In genomic region chr16:45873397-45873796, GRCm38 (mm10) we compare ENCODE assay signal across 14 mouse cellular contexts.
DNase-seq lines count a peak whose midpoint lies in the region; ATAC-seq lines count a peak whose summit lies in the region.
"Had no signal": no experiment of that assay in that cellular context is flagged by ENCODE, and none has a peak within 500 bp of the region (broad histone marks: within the 10 kb centered on the region; RNA-seq: fewer than 3 reads in every experiment).

No protein-coding gene starts in this region.

- no peak overlapping the region for H3K4me2 ChIP-seq in heart, embryonic 11.5 days
- no peak overlapping the region for H3K4me2 ChIP-seq in heart, embryonic 15.5 days

- H3K4me3 ChIP-seq in heart, embryonic 11.5 days (ENCODE audit: low read depth, low read length), result no peak overlapping the region
- no peak overlapping the region for H3K4me3 ChIP-seq in heart, embryonic 15.5 days
- H3K4me3 ChIP-seq: layer of hippocampus, adult 2 months had no signal

- peaks cover 4% of the 10 kb centered on the region; the same call in 1 of the 2 replicates for H3K4me1 ChIP-seq in heart, embryonic 11.5 days (ENCODE audit: control insufficient read depth, insufficient read depth, low read length)
- peaks cover 21% of the 10 kb centered on the region for H3K4me1 ChIP-seq in heart, embryonic 15.5 days (replicated peaks)

- H3K27ac ChIP-seq in heart, embryonic 11.5 days (ENCODE audit: low read depth, low read length), result no peak overlapping the region
- peak overlapping the region; percentile 67 for H3K27ac ChIP-seq in heart, embryonic 15.5 days
- H3K27ac ChIP-seq: layer of hippocampus, adult 2 months; stomach, postnatal 0 days had no signal

- WGBS in heart, embryonic 11.5 days (ENCODE audit: insufficient replicate concordance), result 57% methylated on average over 4 of the region's 4 CpGs
- 33% methylated on average over 4 of the region's 4 CpGs for WGBS in heart, embryonic 15.5 days

- ATAC-seq in heart, embryonic 11.5 days (replicated peaks; ENCODE audit: insufficient number of reproducible peaks, low FRiP score, low TSS enrichment), result no peak; the same call in 1 of the 2 replicates
- peak; percentile 82 for ATAC-seq in heart, embryonic 15.5 days (replicated peaks; ENCODE audit: insufficient number of reproducible peaks, insufficient read depth, low FRiP score, low read depth)
- no peak for ATAC-seq in inflammation-experienced regulatory T-cells, adult 6 months
- ATAC-seq: activated CD4-positive, CD25-positive, alpha-beta regulatory T cell, adult 4 months had no signal

- H3K36me3 ChIP-seq in heart, embryonic 11.5 days (ENCODE audit: control insufficient read depth, insufficient read depth, low read length), result no peaks in the 10 kb centered on the region
- no peaks in the 10 kb centered on the region for H3K36me3 ChIP-seq in heart, embryonic 15.5 days

- no peak overlapping the region for H3K9ac ChIP-seq in heart, embryonic 11.5 days (ENCODE audit: low read depth, low read length)
- H3K9ac ChIP-seq in heart, embryonic 15.5 days, result no peak overlapping the region

- no peaks in the 10 kb centered on the region for H3K9me3 ChIP-seq in heart, embryonic 11.5 days (replicated peaks; ENCODE audit: control insufficient read depth, low read length)
- no peaks in the 10 kb centered on the region for H3K9me3 ChIP-seq in heart, embryonic 15.5 days (replicated peaks)

- H3K27me3 ChIP-seq in heart, embryonic 11.5 days (ENCODE audit: control insufficient read depth, insufficient read depth, low read length), result no peaks in the 10 kb centered on the region
- H3K27me3 ChIP-seq in heart, embryonic 15.5 days, result no peaks in the 10 kb centered on the region
- H3K27me3 ChIP-seq: CH12.LX had no signal

- peak; percentile 95 for DNase-seq in heart, adult 11 months
- peak; percentile 31 for DNase-seq in fat pad, adult 2 months (ENCODE audit: extremely low read depth, low read depth, low spot score)
- DNase-seq in lung, postnatal 10 days, result peak; percentile 67
- no peak for DNase-seq in thymus, postnatal 36 days
- DNase-seq in ovary, postnatal 10 days (ENCODE audit: low spot score), result no peak
- DNase-seq: liver; retina, postnatal 1 day had no signal

Comparison
In these comparisons a context has a peak if more than half of its experiments do, and no peak if none do; other contexts are left out.
1. DNase-seq: peak in heart, adult 11 months (single experiment), fat pad, adult 2 months (single experiment) and lung, postnatal 10 days (single experiment); none in thymus, postnatal 36 days (0 of 2) and ovary, postnatal 10 days (single experiment).